Mouse (Mus musculus) kidney, embryonic 14.5 days (tissue): Measurements from ENCODE around the gene Dnmt3c. TPM values are rescaled to one million over a fixed set of nuclear protein-coding genes. Genes with fewer than 3 reads are reported as not detected.
"Not testable (repeated sequence)": the region's sequence is repeated elsewhere in the genome, so short reads cannot be mapped to it uniquely, and the experiment has no call there.

Experiments
- ATAC-seq: fragments of 200-750 bp; cut with Nextera tagmentation; 2 replicates; pipeline ENCODE4 v1.8.0; 2017; ENCODE audit warnings: moderate number of reproducible peaks, mild to moderate bottlenecking, moderate TSS enrichment, moderate library complexity; ENCODE audit not compliant: low FRiP score, low TSS enrichment
- H3K27ac ChIP-seq: fragments of 300-500 bp; sonication (generic); 2 replicates; pipeline ENCODE4 v1.5.1; 2014; ENCODE audit warnings: low read depth, mild to moderate bottlenecking, low read length, moderate library complexity, mixed read lengths
- H3K27me3 ChIP-seq: fragments of 300-500 bp; sonication (generic); 2 replicates; pipeline ENCODE4 v1.6.1; 2014; ENCODE audit warnings: mild to moderate bottlenecking, low read length; ENCODE audit not compliant: control insufficient read depth, insufficient read depth
- H3K36me3 ChIP-seq: fragments of 300-500 bp; sonication (generic); 2 replicates; pipeline ENCODE4 v1.6.1; 2014; ENCODE audit warnings: low read length, mixed read lengths; ENCODE audit not compliant: control insufficient read depth, insufficient read depth
- H3K4me1 ChIP-seq: fragments of 300-500 bp; sonication (generic); 2 replicates; pipeline ENCODE4 v1.6.1; 2014; ENCODE audit warnings: low read length, mixed read lengths; ENCODE audit not compliant: control insufficient read depth, insufficient read depth
- H3K4me2 ChIP-seq: fragments of 300-500 bp; sonication (generic); replicated peaks from 2 replicates; pipeline ENCODE4 v1.6.1; 2014; ENCODE audit warnings: low read depth, mild to moderate bottlenecking, low read length
- H3K4me3 ChIP-seq: fragments of 300-500 bp; sonication (generic); 2 replicates; pipeline ENCODE4 v1.5.1; 2014; ENCODE audit warnings: mild to moderate bottlenecking, low read length
- H3K9ac ChIP-seq: fragments of 300-500 bp; sonication (generic); 2 replicates; pipeline ENCODE4 v1.6.1; 2014; ENCODE audit warnings: low read depth, mild to moderate bottlenecking, low read length, moderate library complexity
- H3K9me3 ChIP-seq: fragments of 300-500 bp; sonication (generic); 2 replicates; pipeline ENCODE4 v1.6.1; 2016; ENCODE audit warnings: low read length; ENCODE audit not compliant: control insufficient read depth
- WGBS: fragments of 180-500 bp; shearing (Covaris S2); extraction: QIAGEN DNeasy Blood & Tissue Kit; methylation state at CpG from one replicate; pipeline ENCODE4 v1.1.7; 2014; 5-methylcytosine and 5-hydroxymethylcytosine counted together
- polyA plus RNA-seq: library from polyadenylated mRNA; unstranded; fragments of >200 nt; fragmentation: Nextera tagmentation; extraction: Ambion mirVana; gene quantifications from 2 replicates; pipeline ENCODE4 v1.2.1, GENCODE M21; 2014

Gene Dnmt3c
- polyA plus RNA-seq, 1 experiment from 2014 or later, result not detected

DNA sequence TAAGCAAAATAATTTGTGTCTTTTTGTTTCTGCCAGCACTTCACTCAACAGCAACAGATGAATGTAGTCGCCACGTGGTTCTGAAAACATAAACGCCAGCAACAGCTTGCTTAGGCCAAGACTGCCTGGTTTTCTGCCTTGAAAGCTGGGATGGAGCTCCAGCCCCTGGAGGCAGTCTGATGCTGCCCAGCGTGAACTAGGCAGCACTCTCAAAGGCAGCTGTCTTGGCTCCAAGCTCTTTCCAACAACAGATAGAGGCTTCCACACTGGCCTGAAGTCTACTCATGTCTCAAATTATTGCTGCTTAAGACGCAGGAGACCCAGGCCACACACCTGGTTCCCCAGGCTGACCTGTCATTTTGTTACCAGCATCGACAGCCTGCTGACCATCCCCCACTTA lies 6.9 kb downstream of the Dnmt3c start:
- Histone ChIP-seq H3K36me3 (no peaks in the 10 kb centered on the region), H3K9ac (no peak overlapping the region), H3K4me3 (no peak overlapping the region), H3K4me2 (no peak overlapping the region), H3K4me1 (no peaks in the 10 kb centered on the region), H3K9me3 (no peaks in the 10 kb centered on the region), H3K27ac (no peak overlapping the region), H3K27me3 (no peaks in the 10 kb centered on the region)
- ATAC-seq, result no peak
- WGBS, result 40% methylated on average over 6 of the region's 6 CpGs

DNA sequence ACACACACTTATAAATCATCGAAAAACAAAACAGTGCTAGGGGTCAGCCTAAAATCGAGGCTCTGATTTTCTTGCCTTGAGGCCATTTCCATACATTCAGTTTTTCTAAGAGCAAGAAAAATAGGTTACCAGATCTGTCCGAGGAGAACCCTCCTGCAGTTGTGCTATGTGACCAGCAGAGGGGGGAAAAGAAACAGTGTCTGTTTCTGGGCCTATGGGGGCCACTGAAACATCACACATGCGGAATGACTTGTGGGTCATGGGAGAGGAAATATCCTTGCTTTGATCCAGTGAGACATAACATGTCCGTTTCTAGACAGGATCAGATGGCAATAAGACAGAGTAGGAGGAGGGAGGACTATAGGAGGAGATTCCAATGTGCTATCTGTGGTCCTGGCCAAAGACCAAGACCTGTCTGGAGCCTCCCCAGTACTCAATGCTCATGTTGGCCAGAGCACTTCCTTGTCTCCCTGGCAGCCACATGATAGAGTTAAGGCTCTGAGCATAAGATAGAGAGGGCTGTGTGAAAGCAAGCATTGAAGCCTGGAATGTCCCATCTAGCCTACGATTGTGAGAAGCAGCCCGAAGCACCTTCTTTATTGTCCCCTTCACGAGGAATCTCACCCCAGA lies 14.4 kb downstream of the Dnmt3c start:
- Histone ChIP-seq H3K36me3 (no peaks in the 10 kb centered on the region), H3K9me3 (no peaks in the 10 kb centered on the region), H3K4me1 (peaks cover 6% of the 10 kb centered on the region; the same call in 1 of the 2 replicates), H3K4me3 (no peak overlapping the region), H3K4me2 (no peak overlapping the region), H3K27me3 (no peaks in the 10 kb centered on the region), H3K27ac (no peak overlapping the region), H3K9ac (no peak overlapping the region)
- ATAC-seq, result no peak
- 43% methylated on average over 8 of the region's 8 CpGs for WGBS

- Histone ChIP-seq H3K36me3 (no peaks in the 10 kb centered on the region), H3K27ac (no peak overlapping the region), H3K9me3 (no peaks in the 10 kb centered on the region), H3K4me1 (peaks cover 6% of the 10 kb centered on the region; the same call in 1 of the 2 replicates), H3K9ac (no peak overlapping the region), H3K4me2 (no peak overlapping the region), H3K27me3 (no peaks in the 10 kb centered on the region), H3K4me3 (no peak overlapping the region)
- no peak for ATAC-seq
- WGBS, result 44% methylated on average over 3 of the region's 3 CpGs
These were observed 16.2 kb downstream of the Dnmt3c start for GRCm38 (mm10) chr2:153712646-153713091.

GRCm38 (mm10) chr2:153713227-153713626 lies 16.8 kb downstream of the Dnmt3c start:
- H3K4me1 ChIP-seq, result peaks cover 6% of the 10 kb centered on the region; the same call in 1 of the 2 replicates
- H3K9me3 ChIP-seq, result no peaks in the 10 kb centered on the region
- no peaks in the 10 kb centered on the region for H3K36me3 ChIP-seq
- 62% methylated on average over 4 of the region's 4 CpGs for WGBS
- no peak overlapping the region for H3K9ac ChIP-seq
- no peak overlapping the region for H3K27ac ChIP-seq
- H3K4me2 ChIP-seq, result no peak overlapping the region
- no peaks in the 10 kb centered on the region for H3K27me3 ChIP-seq
- ATAC-seq, result no peak
- no peak overlapping the region for H3K4me3 ChIP-seq

GRCm38 (mm10) chr2:153717861-153718260 lies 21.4 kb downstream of the Dnmt3c start:
- H3K9ac ChIP-seq, ATAC-seq, H3K27ac ChIP-seq, H3K9me3 ChIP-seq, H3K27me3 ChIP-seq, H3K4me1 ChIP-seq, H3K4me2 ChIP-seq, H3K36me3 ChIP-seq, H3K4me3 ChIP-seq: not testable (repeated sequence)
- WGBS, result 84% methylated on average over 3 of the region's 3 CpGs

DNA sequence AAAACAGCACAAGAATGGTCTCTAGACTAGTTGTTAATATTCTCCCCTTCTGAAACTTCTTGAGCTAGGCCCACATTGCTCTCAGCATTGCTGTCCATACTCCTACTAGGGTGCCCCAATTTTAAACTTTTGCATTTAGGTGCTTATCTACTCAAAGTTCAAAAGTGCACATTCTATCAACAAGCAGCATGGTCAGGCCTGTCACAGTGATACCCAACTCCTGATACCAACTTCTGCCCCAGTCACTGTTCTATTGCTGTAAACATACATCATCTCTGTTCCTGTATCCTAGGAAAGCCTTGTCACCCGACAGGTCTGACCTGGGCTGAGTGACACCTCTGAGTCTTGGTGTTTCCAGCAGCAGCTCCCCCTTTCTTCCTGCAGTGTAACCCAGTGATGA lies 26.6 kb downstream of the Dnmt3c start:
- ATAC-seq, result no peak
- no peak overlapping the region for H3K4me3 ChIP-seq
- H3K9me3 ChIP-seq, result 0 out of 2 replicates have a peak, but pooled peaks cover 2% of the 10 kb centered on the region
- no peak overlapping the region for H3K4me2 ChIP-seq
- WGBS, result 70% methylated on average over 1 of the region's 1 CpGs
- no peaks in the 10 kb centered on the region for H3K27me3 ChIP-seq
- no peaks in the 10 kb centered on the region for H3K4me1 ChIP-seq
- H3K27ac ChIP-seq, result no peak overlapping the region
- no peaks in the 10 kb centered on the region for H3K36me3 ChIP-seq
- no peak overlapping the region for H3K9ac ChIP-seq

GRCm38 (mm10) chr2:153724424-153724823 lies 28.0 kb downstream of the Dnmt3c start:
- Histone ChIP-seq H3K4me1 (no peaks in the 10 kb centered on the region), H3K36me3 (no peaks in the 10 kb centered on the region), H3K9me3 (0 out of 2 replicates have a peak, but pooled peaks cover 2% of the 10 kb centered on the region), H3K4me2 (no peak overlapping the region), H3K4me3 (no peak overlapping the region), H3K9ac (no peak overlapping the region), H3K27me3 (no peaks in the 10 kb centered on the region), H3K27ac (no peak overlapping the region)
- no peak for ATAC-seq
- WGBS, result 88% methylated on average over 2 of the region's 2 CpGs

- no peak overlapping the region for H3K4me3 ChIP-seq
- H3K9ac ChIP-seq, result no peak overlapping the region
- 82% methylated on average over 2 of the region's 2 CpGs for WGBS
- H3K36me3 ChIP-seq, result no peaks in the 10 kb centered on the region
- no peak overlapping the region for H3K27ac ChIP-seq
- H3K4me2 ChIP-seq, result no peak overlapping the region
- no peak for ATAC-seq
- H3K27me3 ChIP-seq, result no peaks in the 10 kb centered on the region
- no peaks in the 10 kb centered on the region for H3K4me1 ChIP-seq
- 0 out of 2 replicates have a peak, but pooled peaks cover 2% of the 10 kb centered on the region for H3K9me3 ChIP-seq
These were observed 28.4 kb downstream of the Dnmt3c start for GRCm38 (mm10) chr2:153724871-153725270.

- no peaks in the 10 kb centered on the region for H3K36me3 ChIP-seq
- H3K4me2 ChIP-seq, result no peak overlapping the region
- no peak overlapping the region for H3K4me3 ChIP-seq
- H3K9me3 ChIP-seq, result 0 out of 2 replicates have a peak, but pooled peaks cover 2% of the 10 kb centered on the region
- H3K4me1 ChIP-seq, result no peaks in the 10 kb centered on the region
- no peak overlapping the region for H3K27ac ChIP-seq
- no peak for ATAC-seq
- WGBS, result 64% methylated on average over 4 of the region's 4 CpGs
- H3K9ac ChIP-seq, result no peak overlapping the region
- no peaks in the 10 kb centered on the region for H3K27me3 ChIP-seq
These were observed 28.8 kb downstream of the Dnmt3c start for GRCm38 (mm10) chr2:153725291-153725690.
